16 mouse cellular contexts compared by ENCODE assay signal in the genomic region with DNA sequence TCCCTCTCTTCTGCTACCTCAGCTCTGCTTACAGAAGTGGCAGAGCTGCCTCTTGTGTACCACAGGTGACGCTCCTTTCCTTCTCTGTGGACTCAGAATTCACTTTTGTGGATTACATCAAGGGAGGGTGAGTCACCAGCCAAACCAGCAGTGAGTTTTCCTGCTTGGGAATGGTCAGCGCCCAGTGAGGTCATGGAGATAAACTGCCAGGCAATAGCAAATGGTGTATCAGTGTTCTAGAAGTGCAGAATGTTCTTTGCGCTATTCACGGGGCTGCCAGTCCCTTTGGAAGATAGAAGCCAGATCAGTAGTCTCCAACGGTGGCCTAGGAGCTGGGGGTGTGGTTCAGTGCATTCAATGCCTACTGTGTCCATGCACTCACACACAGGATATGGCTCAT. TPM values are rescaled to one million over a fixed set of nuclear protein-coding genes. Genes with fewer than 3 reads are reported as not detected.
"Had no signal": no experiment of that assay in that cellular context is flagged by ENCODE, and none has a peak within 500 bp of the region (broad histone marks: within the 10 kb centered on the region; RNA-seq: fewer than 3 reads in every experiment).

No protein-coding gene starts in this region.

- ATAC-seq: midbrain, embryonic 16.5 days had no signal

- H3K36me3 ChIP-seq: limb, embryonic 13.5 days; midbrain, embryonic 12.5 days had no signal

- DNase-seq: kidney, adult 9 months; kidney, postnatal 36 days; layer of hippocampus, adult 9-11 months; layer of hippocampus, postnatal 36 days; left cerebral cortex, postnatal 4 days; lung, adult 18-20 months; right cerebral cortex, adult 18-20 months; right cerebral cortex, postnatal 25 days; thymus, postnatal 25 days had no signal

- H3K4me1 ChIP-seq: limb, embryonic 13.5 days; midbrain, embryonic 12.5 days had no signal

- H3K9me3 ChIP-seq: limb, embryonic 13.5 days; midbrain, embryonic 12.5 days had no signal

- H3K4me3 ChIP-seq: limb, embryonic 13.5 days; midbrain, embryonic 12.5 days had no signal

- H3K27ac ChIP-seq: kidney, postnatal 0 days; limb, embryonic 13.5 days; liver, embryonic 14.5 days; midbrain, embryonic 12.5 days had no signal

- H3K4me2 ChIP-seq: limb, embryonic 13.5 days; midbrain, embryonic 12.5 days had no signal

- H3K27me3 ChIP-seq: limb, embryonic 13.5 days had no signal

- H3K9ac ChIP-seq: limb, embryonic 13.5 days; liver, embryonic 14.5 days; midbrain, embryonic 12.5 days had no signal

RNA-seq across cellular contexts. Expression of a gene that starts 10.8 kb away (rescaled TPM):
- total RNA-seq: liver, adult 2 months had no signal
- polyA plus RNA-seq: kidney, postnatal 0 days; liver, adult 2 months; small intestine, adult 2 months had no signal
